Mouse (Mus musculus) stomach, postnatal 0 days (tissue): ENCODE data around the gene Fam163a. TPM values are rescaled to one million over a fixed set of nuclear protein-coding genes. Genes with fewer than 3 reads are reported as not detected.
A peak's percentile ranks its signal among the peaks of the same experiment; 100 is the strongest.

Experiments used
- ATAC-seq: fragments of 200-750 bp; cut with Nextera tagmentation; 2 replicates; pipeline ENCODE4 v1.8.0; 2017; ENCODE audit not compliant: low FRiP score, low TSS enrichment
- DNase-seq: peaks from one replicate; pipeline ENCODE4 v3.0.0-alpha.2; 2016; ENCODE audit warnings: low spot score
- H3K27ac ChIP-seq: fragments of 300-500 bp; sonication (generic); replicated peaks from 2 replicates; pipeline ENCODE4 v1.5.1; 2014; ENCODE audit warnings: mild to moderate bottlenecking, control low read depth
- H3K27me3 ChIP-seq: fragments of 300-500 bp; sonication (generic); 2 replicates; pipeline ENCODE4 v1.6.1; 2014; ENCODE audit warnings: low read length; ENCODE audit not compliant: control insufficient read depth, insufficient read depth
- H3K36me3 ChIP-seq: fragments of 300-500 bp; sonication (generic); 2 replicates; pipeline ENCODE4 v1.6.1; 2014; ENCODE audit warnings: low read length, mixed read lengths; ENCODE audit not compliant: control insufficient read depth, insufficient read depth
- H3K4me1 ChIP-seq: fragments of 300-500 bp; sonication (generic); replicated peaks from 2 replicates; pipeline ENCODE4 v1.6.1; 2014; ENCODE audit warnings: antibody characterized with exemption; ENCODE audit not compliant: control insufficient read depth, insufficient read depth
- H3K4me2 ChIP-seq: fragments of 300-500 bp; sonication (generic); replicated peaks from 2 replicates; pipeline ENCODE4 v1.6.1; 2014; ENCODE audit warnings: low read depth, mild to moderate bottlenecking, control low read depth, moderate library complexity
- H3K4me3 ChIP-seq: fragments of 300-500 bp; sonication (generic); 2 replicates; pipeline ENCODE4 v1.5.1; 2014; ENCODE audit warnings: low read depth, low read length, control low read depth
- H3K9ac ChIP-seq: fragments of 300-500 bp; sonication (generic); 2 replicates; pipeline ENCODE4 v1.6.1; 2014; ENCODE audit warnings: mild to moderate bottlenecking, low read length, control low read depth, mixed read lengths
- H3K9me3 ChIP-seq: fragments of 300-500 bp; sonication (generic); 2 replicates; pipeline ENCODE4 v1.6.1; 2016; ENCODE audit warnings: low read length; ENCODE audit not compliant: control insufficient read depth
- CTCF ChIP-seq: IDR thresholded peaks from 2 replicates; pipeline ENCODE4 v1.5.1; 2016; ENCODE audit warnings: antibody characterized with exemption, low read depth, mild to moderate bottlenecking, moderate library complexity
- EP300 ChIP-seq: optimal IDR thresholded peaks from 2 replicates; pipeline ENCODE3; 2016; ENCODE audit warnings: antibody characterized with exemption
- WGBS: fragments of 180-500 bp; shearing (Covaris S2); extraction: QIAGEN DNeasy Blood & Tissue Kit; methylation state at CpG from one replicate; pipeline ENCODE4 v1.1.7; 2014; 5-methylcytosine and 5-hydroxymethylcytosine counted together
- polyA plus RNA-seq: library from polyadenylated mRNA; unstranded; fragments of >200 nt; fragmentation: Nextera tagmentation; extraction: Ambion mirVana; gene quantifications from 2 replicates; pipeline ENCODE4 v1.2.1, GENCODE M21; 2015

Gene Fam163a
- polyA plus RNA-seq, 1 experiment from 2014 or later = 1.2 TPM

GRCm38 (mm10) chr1:156211809-156212317, 7.0 kb upstream of the Fam163a start:
- Histone ChIP-seq H3K4me2 (no peak overlapping the region), H3K4me1 (no peaks in the 10 kb centered on the region), H3K27me3 (no peaks in the 10 kb centered on the region), H3K4me3 (no peak overlapping the region), H3K9me3 (no peaks in the 10 kb centered on the region), H3K9ac (no peak overlapping the region), H3K36me3 (no peaks in the 10 kb centered on the region), H3K27ac (no peak overlapping the region)
- ATAC-seq (no peak), DNase-seq (no peak)
- 57% methylated on average over 6 of the region's 6 CpGs for WGBS
- TF ChIP-seq CTCF = no peak
- no peak for TF ChIP-seq EP300

- Histone ChIP-seq H3K27ac (no peak overlapping the region), H3K9me3 (no peaks in the 10 kb centered on the region), H3K36me3 (no peaks in the 10 kb centered on the region), H3K4me2 (peak overlapping the region; percentile 50; the same call in 1 of the 2 replicates), H3K4me1 (no peaks in the 10 kb centered on the region), H3K4me3 (peak overlapping the region; percentile 37), H3K27me3 (peaks cover 5% of the 10 kb centered on the region; the same call in 1 of the 2 replicates), H3K9ac (no peak overlapping the region)
- ATAC-seq = no peak
- TF ChIP-seq CTCF (no peak), EP300 (no peak)
- WGBS = 17% methylated on average over 10 of the region's 10 CpGs
- no peak for DNase-seq
Measured at GRCm38 (mm10) chr1:156205164-156205563, 338 bp upstream of the Fam163a start.

- 7% methylated on average over 18 of the region's 18 CpGs for WGBS
- H3K9me3 ChIP-seq = no peaks in the 10 kb centered on the region
- H3K9ac ChIP-seq = 0 out of 2 replicates have a peak overlapping the region, but pooled peaks have one; percentile 18
- DNase-seq (no peak), ATAC-seq (peak; percentile 6; the same call in 1 of the 2 replicates)
- no peaks in the 10 kb centered on the region for H3K36me3 ChIP-seq
- TF ChIP-seq CTCF (no peak), EP300 (no peak)
- H3K27me3 ChIP-seq = peaks cover 5% of the 10 kb centered on the region; the same call in 1 of the 2 replicates
- H3K4me1 ChIP-seq = no peaks in the 10 kb centered on the region
- H3K4me2 ChIP-seq = peak overlapping the region; percentile 50
- peak overlapping the region; percentile 37 for H3K4me3 ChIP-seq
- no peak overlapping the region for H3K27ac ChIP-seq
Measured at GRCm38 (mm10) chr1:156203961-156204655, 718 bp downstream of the Fam163a start.

- no peaks in the 10 kb centered on the region for H3K9me3 ChIP-seq
- 61% methylated on average over 3 of the region's 3 CpGs for WGBS
- DNase-seq (no peak), ATAC-seq (no peak)
- no peak overlapping the region for H3K4me2 ChIP-seq
- TF ChIP-seq CTCF (no peak), EP300 (no peak)
- no peaks in the 10 kb centered on the region for H3K36me3 ChIP-seq
- no peaks in the 10 kb centered on the region for H3K4me1 ChIP-seq
- no peak overlapping the region for H3K27ac ChIP-seq
- no peak overlapping the region for H3K4me3 ChIP-seq
- no peak overlapping the region for H3K9ac ChIP-seq
- peaks cover 5% of the 10 kb centered on the region; the same call in 1 of the 2 replicates for H3K27me3 ChIP-seq
Measured at GRCm38 (mm10) chr1:156202661-156203060, 2.2 kb downstream of the Fam163a start.

GRCm38 (mm10) chr1:156201069-156201468, 3.8 kb downstream of the Fam163a start:
- ATAC-seq (no peak), DNase-seq (no peak)
- Histone ChIP-seq H3K4me3 (no peak overlapping the region), H3K27me3 (peaks cover 5% of the 10 kb centered on the region; the same call in 1 of the 2 replicates), H3K4me1 (no peaks in the 10 kb centered on the region), H3K4me2 (no peak overlapping the region), H3K36me3 (no peaks in the 10 kb centered on the region), H3K9me3 (no peaks in the 10 kb centered on the region), H3K27ac (no peak overlapping the region), H3K9ac (no peak overlapping the region)
- 83% methylated on average over 3 of the region's 3 CpGs for WGBS
- TF ChIP-seq EP300 (no peak), CTCF (no peak)

- no peaks in the 10 kb centered on the region for H3K9me3 ChIP-seq
- no peaks in the 10 kb centered on the region for H3K4me1 ChIP-seq
- no peak overlapping the region for H3K27ac ChIP-seq
- no peak overlapping the region for H3K9ac ChIP-seq
- WGBS = 78% methylated on average over 4 of the region's 4 CpGs
- H3K36me3 ChIP-seq = no peaks in the 10 kb centered on the region
- H3K4me3 ChIP-seq = no peak overlapping the region
- H3K27me3 ChIP-seq = no peaks in the 10 kb centered on the region
- TF ChIP-seq EP300 = no peak
- TF ChIP-seq CTCF = no peak
- ATAC-seq (no peak), DNase-seq (no peak)
- no peak overlapping the region for H3K4me2 ChIP-seq
Measured at GRCm38 (mm10) chr1:156197588-156197987, 7.2 kb downstream of the Fam163a start.
